Comparison of ENCODE assay signal across 25 mouse cellular contexts in the genomic region with DNA sequence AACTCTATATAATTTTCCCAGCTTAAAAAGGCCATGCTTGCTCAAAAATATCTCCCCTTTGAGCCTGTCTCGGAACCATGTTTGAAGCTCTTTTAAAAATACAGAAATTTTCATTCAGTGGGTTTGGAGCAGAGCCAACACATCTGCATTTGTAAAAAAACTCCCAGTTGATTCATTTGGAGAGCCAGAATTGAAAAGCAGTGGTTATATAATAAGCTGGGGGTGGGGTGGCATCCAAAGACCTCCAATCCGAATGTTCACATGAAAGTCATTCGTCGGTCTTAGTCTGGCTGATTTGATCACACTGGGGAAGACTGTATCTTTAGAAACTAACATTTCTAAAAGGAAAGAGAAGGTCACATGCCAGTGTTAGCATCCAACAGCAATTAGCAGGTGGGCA. TPM values are rescaled to one million over a fixed set of nuclear protein-coding genes. Genes with fewer than 3 reads are reported as not detected.
DNase-seq lines count a peak whose midpoint lies in the region; ATAC-seq and TF ChIP-seq lines count a peak whose summit lies in the region.
"Had no signal": no experiment of that assay in that cellular context is flagged by ENCODE, and none has a peak within 500 bp of the region (broad histone marks: within the 10 kb centered on the region; RNA-seq: fewer than 3 reads in every experiment).

No protein-coding gene starts in this region.

- peaks cover 18% of the 10 kb centered on the region for H3K4me1 ChIP-seq in forebrain, embryonic 13.5 days
- peaks cover 6% of the 10 kb centered on the region; the same call in 1 of the 2 replicates for H3K4me1 ChIP-seq in forebrain, embryonic 12.5 days
- H3K4me1 ChIP-seq in midbrain, embryonic 14.5 days (ENCODE audit: control insufficient read depth, insufficient read depth, low read length): no peaks in the 10 kb centered on the region
- H3K4me1 ChIP-seq in midbrain, postnatal 0 days (ENCODE audit: insufficient read depth, low read length): no peaks in the 10 kb centered on the region
- H3K4me1 ChIP-seq in forebrain, postnatal 0 days (ENCODE audit: insufficient read depth): 0 out of 2 replicates have a peak, but pooled peaks cover 6% of the 10 kb centered on the region

- 39% methylated on average over 4 of the region's 4 CpGs for WGBS in forebrain, embryonic 13.5 days
- 52% methylated on average over 4 of the region's 4 CpGs for WGBS in forebrain, embryonic 12.5 days
- WGBS in midbrain, embryonic 14.5 days: 54% methylated on average over 4 of the region's 4 CpGs
- WGBS in midbrain, postnatal 0 days: 58% methylated on average over 4 of the region's 4 CpGs
- 39% methylated on average over 4 of the region's 4 CpGs for WGBS in forebrain, postnatal 0 days

- no peak overlapping the region for H3K4me3 ChIP-seq in forebrain, embryonic 13.5 days
- no peak overlapping the region for H3K4me3 ChIP-seq in forebrain, embryonic 12.5 days (replicated peaks)
- H3K4me3 ChIP-seq in midbrain, embryonic 14.5 days (replicated peaks; ENCODE audit: low read depth, low read length): no peak overlapping the region
- H3K4me3 ChIP-seq in midbrain, postnatal 0 days (ENCODE audit: low read depth, low read length): no peak overlapping the region
- H3K4me3 ChIP-seq in forebrain, postnatal 0 days (ENCODE audit: low read depth, low read length): no peak overlapping the region
- H3K4me3 ChIP-seq: embryonic facial prominence, embryonic 15.5 days; heart, adult 2 months; midbrain, embryonic 15.5 days; neural tube, embryonic 15.5 days; stomach, embryonic 15.5 days had no signal

- peak; percentile 61; the same call in 1 of the 2 replicates for ATAC-seq in forebrain, embryonic 13.5 days
- no peak for ATAC-seq in forebrain, embryonic 12.5 days (ENCODE audit: low FRiP score)
- ATAC-seq in midbrain, embryonic 14.5 days (ENCODE audit: low FRiP score, low TSS enrichment): no peak
- ATAC-seq in midbrain, postnatal 0 days (ENCODE audit: low FRiP score): no peak
- ATAC-seq in forebrain, postnatal 0 days: peak; percentile 54; the same call in 1 of the 2 replicates
- ATAC-seq: hindbrain, embryonic 16.5 days; midbrain, embryonic 15.5 days had no signal

- no peaks in the 10 kb centered on the region for H3K36me3 ChIP-seq in forebrain, embryonic 13.5 days (ENCODE audit: poor library complexity, severe bottlenecking)
- H3K36me3 ChIP-seq in forebrain, embryonic 12.5 days (replicated peaks): peaks cover 2% of the 10 kb centered on the region; the same call in 1 of the 2 replicates
- no peaks in the 10 kb centered on the region for H3K36me3 ChIP-seq in midbrain, embryonic 14.5 days (ENCODE audit: control insufficient read depth, insufficient read depth, low read length)
- no peaks in the 10 kb centered on the region for H3K36me3 ChIP-seq in midbrain, postnatal 0 days (ENCODE audit: insufficient read depth, low read length)
- H3K36me3 ChIP-seq in forebrain, postnatal 0 days (ENCODE audit: insufficient read depth): no peaks in the 10 kb centered on the region
- H3K36me3 ChIP-seq: midbrain, embryonic 15.5 days; neural tube, embryonic 15.5 days had no signal

- no peak for TF ChIP-seq CTCF in midbrain, postnatal 0 days (IDR thresholded peaks at IDR 0.05)
- TF ChIP-seq CTCF in forebrain, postnatal 0 days (IDR thresholded peaks at IDR 0.05; ENCODE audit: low read depth): no peak

- H3K27ac ChIP-seq in forebrain, embryonic 13.5 days: no peak overlapping the region
- no peak overlapping the region for H3K27ac ChIP-seq in forebrain, embryonic 12.5 days
- no peak overlapping the region for H3K27ac ChIP-seq in midbrain, embryonic 14.5 days (replicated peaks; ENCODE audit: low read depth, low read length)
- no peak overlapping the region for H3K27ac ChIP-seq in midbrain, postnatal 0 days (ENCODE audit: low read depth, low read length)
- H3K27ac ChIP-seq in forebrain, postnatal 0 days (ENCODE audit: low read depth, low read length): no peak overlapping the region
- H3K27ac ChIP-seq: embryonic facial prominence, embryonic 15.5 days; heart, adult 2 months; kidney, postnatal 0 days; midbrain, embryonic 15.5 days; neural tube, embryonic 15.5 days; stomach, embryonic 15.5 days had no signal

- H3K4me2 ChIP-seq in forebrain, embryonic 13.5 days: no peak overlapping the region
- H3K4me2 ChIP-seq in forebrain, embryonic 12.5 days: no peak overlapping the region
- no peak overlapping the region for H3K4me2 ChIP-seq in midbrain, embryonic 14.5 days (ENCODE audit: low read length)
- no peak overlapping the region for H3K4me2 ChIP-seq in midbrain, postnatal 0 days (ENCODE audit: low read depth, low read length, poor library complexity, severe bottlenecking)
- H3K4me2 ChIP-seq in forebrain, postnatal 0 days (ENCODE audit: low read depth): no peak overlapping the region
- H3K4me2 ChIP-seq: embryonic facial prominence, embryonic 15.5 days; midbrain, embryonic 15.5 days; neural tube, embryonic 15.5 days; stomach, embryonic 15.5 days had no signal

- H3K27me3 ChIP-seq in forebrain, embryonic 13.5 days: no peaks in the 10 kb centered on the region
- H3K27me3 ChIP-seq in forebrain, embryonic 12.5 days: no peaks in the 10 kb centered on the region
- no peaks in the 10 kb centered on the region for H3K27me3 ChIP-seq in midbrain, embryonic 14.5 days (ENCODE audit: control insufficient read depth, insufficient read depth, low read length)
- H3K27me3 ChIP-seq in midbrain, postnatal 0 days (ENCODE audit: insufficient read depth, low read length): no peaks in the 10 kb centered on the region
- H3K27me3 ChIP-seq in forebrain, postnatal 0 days (ENCODE audit: insufficient read depth, low read length): no peaks in the 10 kb centered on the region
- H3K27me3 ChIP-seq: embryonic facial prominence, embryonic 15.5 days; megakaryocyte, embryonic 14.5 days; midbrain, embryonic 15.5 days; stomach, embryonic 15.5 days had no signal

- no peak overlapping the region for H3K9ac ChIP-seq in forebrain, embryonic 13.5 days
- no peak overlapping the region for H3K9ac ChIP-seq in forebrain, embryonic 12.5 days
- H3K9ac ChIP-seq in midbrain, embryonic 14.5 days (replicated peaks; ENCODE audit: low read length): no peak overlapping the region
- H3K9ac ChIP-seq in midbrain, postnatal 0 days (replicated peaks; ENCODE audit: low read length, poor library complexity, severe bottlenecking): no peak overlapping the region
- no peak overlapping the region; the same call in 1 of the 2 replicates for H3K9ac ChIP-seq in forebrain, postnatal 0 days
- H3K9ac ChIP-seq: embryonic facial prominence, embryonic 15.5 days; midbrain, embryonic 15.5 days; neural tube, embryonic 15.5 days; stomach, embryonic 15.5 days had no signal

- no peaks in the 10 kb centered on the region for H3K9me3 ChIP-seq in forebrain, embryonic 13.5 days (replicated peaks)
- H3K9me3 ChIP-seq in forebrain, embryonic 12.5 days: no peaks in the 10 kb centered on the region
- H3K9me3 ChIP-seq in midbrain, embryonic 14.5 days (ENCODE audit: control insufficient read depth, low read length): no peaks in the 10 kb centered on the region
- H3K9me3 ChIP-seq in midbrain, postnatal 0 days (ENCODE audit: low read length): no peaks in the 10 kb centered on the region
- H3K9me3 ChIP-seq in forebrain, postnatal 0 days (ENCODE audit: low read length): no peaks in the 10 kb centered on the region
- H3K9me3 ChIP-seq: embryonic facial prominence, embryonic 15.5 days; megakaryocyte, embryonic 14.5 days; midbrain, embryonic 15.5 days; neural tube, embryonic 15.5 days; stomach, embryonic 15.5 days had no signal

- peak; percentile 28 for DNase-seq in layer of hippocampus, adult 11-12 months (ENCODE audit: low spot score)
- DNase-seq in layer of hippocampus, postnatal 10 days (ENCODE audit: low spot score in 2 of 2): no peak
- peak; percentile 47 for DNase-seq in midbrain, embryonic 14.5 days
- DNase-seq in midbrain, postnatal 0 days (ENCODE audit: low spot score): no peak
- DNase-seq in forebrain, postnatal 0 days: peak; percentile 40
- DNase-seq in frontal cortex, postnatal 14 days (ENCODE audit: low spot score in 2 of 2): no peak
- DNase-seq: adrenal gland, adult 8-10 months; cerebellum, adult 11 months; cerebellum, postnatal 36 days; heart, adult 2 months; heart, postnatal 4 days; kidney, adult 11 months; liver; lung, postnatal 10 days; right cerebral cortex, postnatal 14 days; thymus, adult 18-20 months had no signal

RNA-seq across cellular contexts. Expression of a gene that starts 8.4 kb away (rescaled TPM):
- 18.7 and 22.0 TPM in 2 replicates for polyA plus RNA-seq in forebrain, embryonic 13.5 days (2015; fragmentation: Nextera tagmentation; extraction: Ambion mirVana)
- 30.2 and 34.3 TPM in 2 replicates for polyA plus RNA-seq in forebrain, embryonic 12.5 days (2016; fragmentation: Nextera tagmentation; extraction: Ambion mirVana)
- total RNA-seq in layer of hippocampus, postnatal 10 days (2021): 10 to 100 TPM; 33.1 to 33.6 TPM
- 10.6 and 19.1 TPM in 2 replicates for polyA plus RNA-seq in midbrain, embryonic 14.5 days (2014; fragmentation: Nextera tagmentation; extraction: Ambion mirVana)
- 20.6 and 29.2 TPM in 2 replicates for total RNA-seq in midbrain, postnatal 0 days (2014; rRNA removed)
- 13.9 and 15.4 TPM in 2 replicates for polyA plus RNA-seq in midbrain, postnatal 0 days (2015; fragmentation: Nextera tagmentation; extraction: Ambion mirVana)
- total RNA-seq in forebrain, postnatal 0 days (2014; rRNA removed): 23.9 and 26.8 TPM in 2 replicates
- 7.9 and 14.2 TPM in 2 replicates for polyA plus RNA-seq in forebrain, postnatal 0 days (2015; fragmentation: Nextera tagmentation; extraction: Ambion mirVana)

Comparison
In these comparisons a context has a peak if more than half of its experiments do, and no peak if none do; other contexts are left out.
1. ATAC-seq: peak in forebrain, embryonic 13.5 days (single experiment) and forebrain, postnatal 0 days (single experiment); none in forebrain, embryonic 12.5 days (single experiment), midbrain, embryonic 14.5 days (single experiment) and midbrain, postnatal 0 days (single experiment).
2. DNase-seq: peak in layer of hippocampus, adult 11-12 months (single experiment), midbrain, embryonic 14.5 days (single experiment) and forebrain, postnatal 0 days (single experiment); none in layer of hippocampus, postnatal 10 days (0 of 2), midbrain, postnatal 0 days (single experiment) and frontal cortex, postnatal 14 days (0 of 2).